Mouse (Mus musculus) erythroblast, embryonic 14.5 days (primary cell): ENCODE data around the gene Gucy2d.

Experiments
- GATA1 ChIP-seq: IDR thresholded peaks from 2 replicates; pipeline ENCODE4 v1.6.1; 2012; ENCODE audit warnings: low read length, inconsistent platforms, mixed read lengths
- TAL1 ChIP-seq: IDR thresholded peaks from 3 replicates; pipeline ENCODE4 v1.6.1; 2012; ENCODE audit warnings: low read length, inconsistent platforms, mixed read lengths

DNA sequence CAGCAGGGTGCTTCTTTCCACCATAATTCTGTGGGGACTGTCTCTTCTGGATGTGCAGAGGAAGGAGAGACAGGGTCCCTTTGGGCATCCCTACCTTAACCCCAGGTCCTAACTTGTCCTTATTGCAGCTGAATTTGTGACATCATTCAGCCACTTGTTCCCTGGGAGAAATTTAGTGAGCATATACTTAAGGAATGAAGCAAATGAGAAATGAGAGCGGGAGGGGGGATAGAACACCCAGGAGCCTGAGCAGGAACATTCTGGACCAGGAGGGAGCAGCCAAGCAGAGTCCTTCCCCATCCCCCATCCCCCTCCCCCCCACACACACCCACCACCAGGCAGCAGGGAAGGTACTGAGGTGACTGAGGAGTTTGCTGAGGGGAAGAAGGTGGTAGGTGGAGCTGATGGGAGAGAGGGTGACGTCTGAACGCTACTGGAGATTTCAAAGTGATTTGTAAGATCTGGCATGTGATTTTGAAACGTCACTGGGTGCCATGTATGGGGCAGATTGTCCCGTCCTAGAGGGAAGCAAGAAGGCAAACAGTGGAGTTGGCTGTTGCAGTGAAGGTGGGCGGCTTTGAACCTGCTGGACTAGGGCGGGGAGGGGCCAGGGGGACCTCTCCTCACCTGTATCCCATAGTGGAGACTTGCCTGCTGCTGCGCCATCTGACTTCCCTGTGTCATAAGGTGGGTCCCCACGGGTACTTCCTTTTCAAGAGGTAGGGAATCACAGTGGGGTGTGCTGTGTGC is 51.4 kb downstream of the Gucy2d start:
- TF ChIP-seq TAL1 (no peak), GATA1 (no peak)
